Mouse (Mus musculus) T-cell, adult 2 months (primary cell): ENCODE measurements around the gene Gm21760.
"Not testable (repeated sequence)": the region's sequence is repeated elsewhere in the genome, so short reads cannot be mapped to it uniquely, and the experiment has no call there.

ENCODE experiments used
- DNase-seq: peaks from one replicate; pipeline ENCODE4 v3.0.0; 2022; ENCODE audit warnings: low spot score

Gene Gm21760

GRCm38 (mm10) chrY:80133479-80133878 lies at the start of gene Gm21760:
TSS of gene Gm21760 (plus strand) at chrY:80133779.
- DNase-seq: not testable (repeated sequence)
